Mouse (Mus musculus) layer of hippocampus, adult 11-12 months (tissue): Measurements from ENCODE around the gene E130309D02Rik.

ENCODE experiments used
- DNase-seq: peaks from one replicate; pipeline ENCODE4 v3.0.0; 2022; ENCODE audit warnings: low spot score

The E130309D02Rik gene

GRCm38 (mm10) chr5:143266794-143267193 lies 48.4 kb downstream of the E130309D02Rik start:
- no peak for DNase-seq

- no peak for DNase-seq
Observed at GRCm38 (mm10) chr5:143265409-143265808, 49.8 kb downstream of the E130309D02Rik start.

GRCm38 (mm10) chr5:143264689-143265088 lies 50.5 kb downstream of the E130309D02Rik start:
- DNase-seq, result no peak

- no peak for DNase-seq
Observed at GRCm38 (mm10) chr5:143261636-143262035, 53.5 kb downstream of the E130309D02Rik start.

- no peak for DNase-seq
Observed at GRCm38 (mm10) chr5:143255802-143256201, 59.4 kb downstream of the E130309D02Rik start.

- DNase-seq, result no peak
Observed at GRCm38 (mm10) chr5:143255131-143255519, 60.0 kb downstream of the E130309D02Rik start.

- no peak for DNase-seq
Observed at GRCm38 (mm10) chr5:143254487-143255130, 60.6 kb downstream of the E130309D02Rik start.

GRCm38 (mm10) chr5:143253881-143254486 lies 61.2 kb downstream of the E130309D02Rik start:
- no peak for DNase-seq

- DNase-seq, result no peak
Observed at GRCm38 (mm10) chr5:143253186-143253880, 61.8 kb downstream of the E130309D02Rik start.

GRCm38 (mm10) chr5:143252791-143253185 lies 62.4 kb downstream of the E130309D02Rik start:
- DNase-seq, result no peak

GRCm38 (mm10) chr5:143252039-143252438 lies 63.1 kb downstream of the E130309D02Rik start:
- DNase-seq, result no peak
